23 mouse cellular contexts compared by ENCODE assay signal in genomic region chr13:107665775-107666174, GRCm38 (mm10).
"Had no signal": no experiment of that assay in that cellular context is flagged by ENCODE, and none has a peak within 500 bp of the region (broad histone marks: within the 10 kb centered on the region; RNA-seq: fewer than 3 reads in every experiment).

No protein-coding gene starts in this region.

- H3K9ac ChIP-seq: forebrain, postnatal 0 days; heart, embryonic 13.5 days; heart, embryonic 15.5 days; hindbrain, embryonic 13.5 days; hindbrain, embryonic 15.5 days; limb, embryonic 15.5 days; liver, embryonic 12.5 days; liver, embryonic 14.5 days had no signal

- H3K27ac ChIP-seq: heart, adult 2 months; heart, embryonic 13.5 days; heart, embryonic 15.5 days; hindbrain, embryonic 13.5 days; hindbrain, embryonic 15.5 days; hindbrain, postnatal 0 days; limb, embryonic 15.5 days; liver, embryonic 12.5 days; liver, embryonic 14.5 days had no signal

- H3K4me1 ChIP-seq: heart, embryonic 13.5 days; heart, embryonic 15.5 days; liver, embryonic 12.5 days had no signal

- H3K36me3 ChIP-seq: heart, embryonic 13.5 days; heart, embryonic 15.5 days; hindbrain, embryonic 13.5 days; hindbrain, embryonic 15.5 days; limb, embryonic 15.5 days; liver, embryonic 12.5 days had no signal

- H3K4me2 ChIP-seq: heart, embryonic 11.5 days; heart, embryonic 13.5 days; heart, embryonic 15.5 days; hindbrain, embryonic 13.5 days; hindbrain, embryonic 15.5 days; limb, embryonic 15.5 days; liver, embryonic 12.5 days had no signal

- DNase-seq: forebrain, postnatal 0 days; gastrocnemius, postnatal 14 days; gastrocnemius, postnatal 36 days; heart, adult 11 months; heart, adult 2 months; heart, postnatal 14 days; heart, postnatal 36 days; kidney, adult 18-20 months; kidney, adult 8-10 months; kidney, postnatal 25 days; kidney, postnatal 4 days; layer of hippocampus, adult 9-11 months; layer of hippocampus, postnatal 36 days; left cerebral cortex, postnatal 4 days had no signal

- H3K4me3 ChIP-seq: heart, adult 2 months; heart, embryonic 13.5 days; heart, embryonic 15.5 days; hindbrain, embryonic 13.5 days; hindbrain, embryonic 15.5 days; limb, embryonic 15.5 days; liver, embryonic 12.5 days had no signal

- H3K9me3 ChIP-seq: heart, embryonic 13.5 days; heart, embryonic 15.5 days; hindbrain, embryonic 13.5 days; hindbrain, embryonic 15.5 days; limb, embryonic 15.5 days; liver, embryonic 12.5 days had no signal

- H3K27me3 ChIP-seq: hindbrain, embryonic 13.5 days; hindbrain, embryonic 15.5 days had no signal

- ATAC-seq: forebrain, postnatal 0 days; hindbrain, postnatal 0 days; liver, embryonic 12.5 days had no signal
